In genomic region chr2:44397209-44397608, GRCm38 (mm10) we compare ENCODE assay signal across 15 mouse cellular contexts.
"Had no signal": no experiment of that assay in that cellular context is flagged by ENCODE, and none has a peak within 500 bp of the region (broad histone marks: within the 10 kb centered on the region; RNA-seq: fewer than 3 reads in every experiment).

No protein-coding gene starts in this region.

- ATAC-seq: intestine, embryonic 16.5 days; lung, postnatal 0 days had no signal

- H3K4me3 ChIP-seq: layer of hippocampus, adult 2 months; limb, embryonic 13.5 days; midbrain, embryonic 15.5 days had no signal

- H3K27ac ChIP-seq: layer of hippocampus, adult 2 months; limb, embryonic 13.5 days; liver, embryonic 14.5 days; midbrain, embryonic 15.5 days had no signal

- H3K4me2 ChIP-seq: limb, embryonic 13.5 days; midbrain, embryonic 15.5 days had no signal

- H3K36me3 ChIP-seq: limb, embryonic 13.5 days; midbrain, embryonic 15.5 days had no signal

- H3K27me3 ChIP-seq: limb, embryonic 13.5 days; midbrain, embryonic 15.5 days had no signal

- DNase-seq: kidney, postnatal 10 days; kidney, postnatal 4 days; left cerebral cortex, postnatal 4 days; lung, adult 2 months; lung, postnatal 36 days; right cerebral cortex, postnatal 4 days; spleen, adult 18-20 months; thymus, adult 18-20 months; thymus, postnatal 14 days had no signal

- H3K9me3 ChIP-seq: limb, embryonic 13.5 days; midbrain, embryonic 15.5 days had no signal

- H3K9ac ChIP-seq: limb, embryonic 13.5 days; liver, embryonic 14.5 days; midbrain, embryonic 15.5 days had no signal
